In genomic region chr9:114418187-114418586, GRCm38 (mm10) we compare ENCODE assay signal across 8 mouse cellular contexts. TPM values are rescaled to one million over a fixed set of nuclear protein-coding genes. Genes with fewer than 3 reads are reported as not detected.
A peak's percentile ranks its signal among the peaks of the same experiment; 100 is the strongest.
DNase-seq lines count a peak whose midpoint lies in the region; ATAC-seq and TF ChIP-seq lines count a peak whose summit lies in the region.

No protein-coding gene starts in this region.

- H3K27me3 ChIP-seq in forebrain, embryonic 10.5 days (ENCODE audit: poor library complexity, severe bottlenecking), result no peaks in the 10 kb centered on the region
- H3K27me3 ChIP-seq in forebrain, embryonic 16.5 days (replicated peaks; ENCODE audit: control insufficient read depth, insufficient read depth, low read length), result no peaks in the 10 kb centered on the region
- H3K27me3 ChIP-seq in limb, embryonic 10.5 days (ENCODE audit: low read depth, poor library complexity, severe bottlenecking), result no peaks in the 10 kb centered on the region

- TF ChIP-seq CTCF in brain, embryonic 14.5 days (IDR thresholded peaks at IDR 0.05; ENCODE audit: borderline replicate concordance, extremely low read depth, insufficient read depth, insufficient read length), result peak; percentile 55; the same call in 1 of the 2 replicates

- no peaks in the 10 kb centered on the region for H3K4me1 ChIP-seq in forebrain, embryonic 10.5 days
- no peaks in the 10 kb centered on the region for H3K4me1 ChIP-seq in forebrain, embryonic 16.5 days (replicated peaks; ENCODE audit: control insufficient read depth, insufficient read depth, low read length)
- H3K4me1 ChIP-seq in limb, embryonic 10.5 days, result no peaks in the 10 kb centered on the region

- no peak for ATAC-seq in forebrain, embryonic 16.5 days

- H3K36me3 ChIP-seq in forebrain, embryonic 10.5 days (replicated peaks), result peaks cover 8% of the 10 kb centered on the region
- H3K36me3 ChIP-seq in forebrain, embryonic 16.5 days (ENCODE audit: control insufficient read depth, insufficient read depth), result no peaks in the 10 kb centered on the region
- peaks cover 13% of the 10 kb centered on the region; the same call in 1 of the 2 replicates for H3K36me3 ChIP-seq in limb, embryonic 10.5 days

- H3K4me3 ChIP-seq in forebrain, embryonic 10.5 days, result no peak overlapping the region
- no peak overlapping the region for H3K4me3 ChIP-seq in forebrain, embryonic 16.5 days (replicated peaks; ENCODE audit: low read length)
- H3K4me3 ChIP-seq in limb, embryonic 10.5 days, result no peak overlapping the region

- H3K4me2 ChIP-seq in forebrain, embryonic 16.5 days (ENCODE audit: low read length), result no peak overlapping the region

- no peaks in the 10 kb centered on the region for H3K9me3 ChIP-seq in forebrain, embryonic 10.5 days
- no peaks in the 10 kb centered on the region for H3K9me3 ChIP-seq in forebrain, embryonic 16.5 days (ENCODE audit: control insufficient read depth, low read length)
- H3K9me3 ChIP-seq in limb, embryonic 10.5 days (replicated peaks), result no peaks in the 10 kb centered on the region

- H3K9ac ChIP-seq in forebrain, embryonic 16.5 days (replicated peaks; ENCODE audit: low read depth, low read length), result no peak overlapping the region

- TF ChIP-seq POLR2A in brain, embryonic 14.5 days (IDR thresholded peaks at IDR 0.05; ENCODE audit: borderline replicate concordance, extremely low read depth, insufficient read depth, insufficient read length, poor library complexity, severe bottlenecking), result no peak

- H3K27ac ChIP-seq in forebrain, embryonic 10.5 days, result no peak overlapping the region
- no peak overlapping the region for H3K27ac ChIP-seq in forebrain, embryonic 16.5 days (ENCODE audit: low read length)
- H3K27ac ChIP-seq in limb, embryonic 10.5 days, result no peak overlapping the region

- 70% methylated on average over 7 of the region's 7 CpGs for WGBS in forebrain, embryonic 10.5 days
- WGBS in forebrain, embryonic 16.5 days, result 86% methylated on average over 7 of the region's 7 CpGs
- WGBS in limb, embryonic 10.5 days, result 69% methylated on average over 7 of the region's 7 CpGs

- DNase-seq in forebrain, embryonic 10.5 days (ENCODE audit: extremely low spot score, low spot score), result peak; percentile 33
- peak; percentile 17 for DNase-seq in ovary, postnatal 14 days (ENCODE audit: low spot score)
- no peak for DNase-seq in ovary, postnatal 36 days (ENCODE audit: low spot score)
- DNase-seq in brain, embryonic 14.5 days (ENCODE audit: low read depth), result peak; percentile 48
- peak; percentile 55 for DNase-seq in limb, embryonic 10.5 days (ENCODE audit: low spot score)
- peak; percentile 70 for DNase-seq in retina, postnatal 1 day
- DNase-seq in frontal cortex, postnatal 14 days (ENCODE audit: low spot score in 2 of 2), result no peak

RNA-seq across cellular contexts. Expression of gene Tmppe, which starts 17.3 kb away (rescaled TPM):
- polyA plus RNA-seq in forebrain, embryonic 10.5 days (2016; fragmentation: Nextera tagmentation; extraction: Ambion mirVana), result 10.1 and 10.7 TPM in 2 replicates
- 7.0 and 9.2 TPM in 2 replicates for polyA plus RNA-seq in forebrain, embryonic 16.5 days (2015; fragmentation: Nextera tagmentation; extraction: Ambion mirVana)
- 3.2 and 4.9 TPM in 2 replicates for polyA plus RNA-seq in brain, embryonic 14.5 days (2012; rRNA removed)
- 10.7 and 11.2 TPM in 2 replicates for polyA plus RNA-seq in limb, embryonic 10.5 days (2016; fragmentation: Nextera tagmentation; extraction: Ambion mirVana)

RNA-seq across cellular contexts. Expression of gene Glb1, which starts 17.3 kb away (rescaled TPM):
- polyA plus RNA-seq in forebrain, embryonic 10.5 days (2016; fragmentation: Nextera tagmentation; extraction: Ambion mirVana), result 22.6 and 22.8 TPM in 2 replicates
- polyA plus RNA-seq in forebrain, embryonic 16.5 days (2015; fragmentation: Nextera tagmentation; extraction: Ambion mirVana), result 23.3 and 23.4 TPM in 2 replicates
- 25.3 and 27.4 TPM in 2 replicates for polyA plus RNA-seq in brain, embryonic 14.5 days (2012; rRNA removed)
- 19.2 and 22.3 TPM in 2 replicates for polyA plus RNA-seq in limb, embryonic 10.5 days (2016; fragmentation: Nextera tagmentation; extraction: Ambion mirVana)

RNA-seq across cellular contexts. Expression of gene Crtap, which starts 27.7 kb away (rescaled TPM):
- polyA plus RNA-seq in forebrain, embryonic 10.5 days (2016; fragmentation: Nextera tagmentation; extraction: Ambion mirVana), result 30.7 and 31.6 TPM in 2 replicates
- polyA plus RNA-seq in forebrain, embryonic 16.5 days (2015; fragmentation: Nextera tagmentation; extraction: Ambion mirVana), result 19.9 and 22.8 TPM in 2 replicates
- polyA plus RNA-seq in brain, embryonic 14.5 days (2012; rRNA removed), result 26.2 and 32.6 TPM in 2 replicates
- 47.3 and 55.4 TPM in 2 replicates for polyA plus RNA-seq in limb, embryonic 10.5 days (2016; fragmentation: Nextera tagmentation; extraction: Ambion mirVana)

Comparison
In these comparisons a context has a peak if more than half of its experiments do, and no peak if none do; other contexts are left out.
1. DNase-seq: peak in forebrain, embryonic 10.5 days (single experiment), ovary, postnatal 14 days (single experiment), brain, embryonic 14.5 days (single experiment), limb, embryonic 10.5 days (single experiment) and retina, postnatal 1 day (single experiment); none in ovary, postnatal 36 days (single experiment) and frontal cortex, postnatal 14 days (0 of 2).